Mouse (Mus musculus) layer of hippocampus, postnatal 25 days (tissue): ENCODE measurements around the gene Ostn. TPM values are rescaled to one million over a fixed set of nuclear protein-coding genes. Genes with fewer than 3 reads are reported as not detected.
"Not testable (repeated sequence)": the region's sequence is repeated elsewhere in the genome, so short reads cannot be mapped to it uniquely, and the experiment has no call there.

Source experiments
- DNase-seq, 2 experiments: peaks; one replicate each; pipeline ENCODE4 v3.0.0; 2022; ENCODE audit warnings: mixed read lengths in 2 of 2, low spot score in 1 of 2; ENCODE audit errors: extremely low spot score in 1 of 2
- total RNA-seq, 2 experiments: library from RNA; stranded (reverse); gene quantifications; 2 replicates each; pipeline ENCODE4 v1.2.3; 2021

The Ostn gene
- total RNA-seq, result not detected

DNA sequence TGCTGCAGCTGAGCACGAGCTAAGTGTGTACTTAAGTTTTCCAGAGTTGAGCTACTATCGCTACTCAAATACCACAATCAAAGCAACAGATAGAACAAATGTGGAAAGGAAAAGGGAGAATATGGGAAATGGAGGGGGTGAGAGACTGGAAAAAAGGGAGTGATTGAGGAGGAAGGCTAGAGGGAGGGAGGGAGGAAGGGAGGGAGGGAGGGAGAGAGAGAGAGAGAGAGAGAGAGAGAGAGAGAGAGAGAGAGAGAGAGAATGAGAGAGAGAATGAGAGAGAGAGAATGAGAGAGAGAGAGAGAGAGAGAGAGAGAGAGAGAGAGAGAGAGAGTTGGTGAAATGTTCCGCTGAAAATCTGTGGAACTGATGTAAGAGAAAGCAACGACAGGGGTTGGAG lies at the start of gene Ostn:
TSS of gene Ostn (plus strand) at position 301 of the 400 bp plus-strand sequence.
- not testable (repeated sequence) for DNase-seq

DNA sequence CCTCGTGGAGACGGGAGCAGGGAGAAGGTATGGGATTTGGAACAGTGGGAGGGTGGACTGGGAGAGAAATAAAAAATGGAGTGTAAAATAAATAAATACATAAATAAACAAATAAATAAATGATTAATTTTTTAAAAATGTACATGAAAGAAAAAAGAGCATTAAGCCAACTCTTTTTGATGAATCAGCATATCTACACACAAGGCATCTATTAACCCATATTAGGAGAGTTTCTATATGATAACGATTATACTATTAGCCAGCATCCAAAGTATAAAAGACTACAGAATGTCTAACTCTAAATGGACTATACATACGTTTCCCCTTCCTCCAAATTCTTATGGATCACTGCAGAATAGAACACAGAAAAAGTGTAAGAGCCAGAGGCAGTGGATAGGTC lies 38.5 kb upstream of the Ostn start:
- DNase-seq, result no peak

DNA sequence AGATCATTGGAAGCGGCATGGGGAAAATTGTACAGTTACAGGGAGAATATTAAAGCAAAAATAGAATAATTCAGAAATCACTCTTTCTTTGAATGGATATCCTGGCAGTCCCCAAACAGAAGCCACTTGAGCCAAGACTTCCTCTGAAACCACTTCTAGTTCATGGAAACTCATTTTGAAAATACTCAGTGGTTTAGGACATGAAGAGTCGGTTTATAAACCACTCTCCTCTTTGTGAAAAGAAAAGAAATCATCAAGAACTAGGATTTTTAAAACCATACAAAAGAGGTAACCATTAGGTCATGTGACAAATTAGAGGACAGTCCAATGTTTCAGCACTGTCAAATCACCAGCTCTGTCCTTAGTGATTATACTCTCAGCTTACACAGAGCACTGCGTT lies 19.9 kb upstream of the Ostn start:
- DNase-seq, result no peak

DNA sequence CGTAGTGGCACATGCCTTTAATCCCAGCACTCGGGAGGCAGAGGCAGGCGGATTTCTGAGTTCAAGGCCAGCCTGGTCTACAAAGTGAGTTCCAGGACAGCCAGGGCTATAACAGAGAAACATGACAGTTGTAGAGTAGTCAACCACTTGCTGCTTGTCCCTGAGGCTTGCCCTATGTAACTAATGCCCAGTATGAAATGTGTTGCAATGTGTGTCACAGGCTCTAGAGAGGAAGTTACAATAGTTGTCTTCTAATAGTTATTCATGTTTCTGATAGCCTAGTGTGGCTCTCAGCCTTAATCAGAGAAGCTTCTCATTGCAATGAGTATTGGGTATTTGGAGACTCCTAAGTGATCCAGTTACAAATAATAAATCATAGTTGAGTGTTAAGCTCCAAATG lies 10.8 kb upstream of the Ostn start:
- no peak for DNase-seq

DNA sequence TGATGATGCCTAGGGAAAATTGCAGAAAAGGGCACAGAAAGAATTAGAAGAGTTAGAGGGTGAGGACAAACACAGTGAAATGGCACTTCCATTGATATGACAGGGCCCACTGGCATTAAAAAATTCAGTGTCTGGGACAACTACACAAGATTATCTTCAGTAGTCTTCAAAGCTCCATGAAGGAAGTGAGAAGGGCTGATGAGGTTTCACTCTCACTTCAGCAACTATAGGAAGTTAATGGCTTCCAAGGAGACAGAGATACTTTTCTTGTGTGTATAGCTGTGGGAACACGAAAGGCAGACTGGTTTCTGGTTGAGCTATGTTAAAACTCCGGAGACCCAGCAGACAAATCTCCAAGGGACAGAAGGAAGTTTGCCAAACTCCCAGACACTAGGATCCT lies 10.4 kb upstream of the Ostn start:
- DNase-seq, result no peak

DNA sequence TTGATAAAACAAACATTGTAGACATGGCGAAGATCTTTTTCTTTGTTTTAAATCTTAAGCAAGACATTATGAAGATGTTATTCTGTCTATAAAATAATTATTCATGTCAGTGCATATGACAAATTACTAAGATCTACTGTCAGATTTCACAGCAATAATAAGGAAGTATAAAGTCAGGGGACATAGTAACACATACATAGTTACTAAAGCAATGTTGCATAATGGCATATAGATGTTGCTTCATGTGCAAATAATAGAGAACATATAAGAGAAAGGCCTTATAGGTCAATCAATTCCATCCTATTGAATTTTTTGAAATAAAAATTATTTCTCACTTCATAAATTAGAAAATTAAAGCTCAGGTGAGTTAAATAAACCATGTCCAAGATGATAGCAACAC lies 11.8 kb downstream of the Ostn start:
- DNase-seq, result no peak

DNA sequence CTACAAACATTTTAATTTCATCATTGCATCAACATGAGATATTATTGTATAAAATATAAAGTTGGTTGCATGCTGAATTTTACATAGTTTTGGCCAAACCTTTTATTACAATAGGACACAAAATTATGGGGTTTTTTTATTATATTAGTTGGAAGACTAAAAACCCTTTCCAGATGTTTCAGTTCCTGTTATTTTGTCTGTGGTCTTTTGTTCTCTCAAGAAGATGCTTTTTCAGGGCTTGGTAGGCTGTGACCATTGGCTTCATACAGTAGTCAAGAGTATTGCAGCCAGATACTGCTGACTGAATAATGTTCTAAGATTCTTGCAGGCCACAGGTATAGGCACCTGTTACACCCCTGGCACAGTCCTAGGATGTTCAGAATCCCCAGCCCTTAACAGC lies 14.8 kb downstream of the Ostn start:
- no peak for DNase-seq

DNA sequence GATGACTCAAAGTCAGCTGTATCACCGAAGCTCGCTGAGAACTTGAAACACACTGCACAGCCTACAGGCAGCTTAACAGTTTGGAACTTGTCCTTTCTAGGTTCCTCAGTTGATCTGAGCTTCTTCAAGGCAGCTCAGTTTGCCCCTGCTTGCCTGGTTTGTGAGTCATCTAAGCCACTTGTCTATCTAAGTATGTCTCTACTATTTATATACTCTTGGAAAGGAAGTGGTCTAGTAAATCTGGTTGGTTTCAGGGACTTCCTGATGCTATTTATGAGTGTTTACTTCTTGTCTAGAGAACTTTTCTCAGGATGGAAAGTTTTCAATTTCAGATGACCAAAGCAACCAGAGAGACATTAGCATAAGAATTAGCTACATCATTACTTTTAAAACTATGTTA lies 19.2 kb downstream of the Ostn start:
- no peak for DNase-seq

DNA sequence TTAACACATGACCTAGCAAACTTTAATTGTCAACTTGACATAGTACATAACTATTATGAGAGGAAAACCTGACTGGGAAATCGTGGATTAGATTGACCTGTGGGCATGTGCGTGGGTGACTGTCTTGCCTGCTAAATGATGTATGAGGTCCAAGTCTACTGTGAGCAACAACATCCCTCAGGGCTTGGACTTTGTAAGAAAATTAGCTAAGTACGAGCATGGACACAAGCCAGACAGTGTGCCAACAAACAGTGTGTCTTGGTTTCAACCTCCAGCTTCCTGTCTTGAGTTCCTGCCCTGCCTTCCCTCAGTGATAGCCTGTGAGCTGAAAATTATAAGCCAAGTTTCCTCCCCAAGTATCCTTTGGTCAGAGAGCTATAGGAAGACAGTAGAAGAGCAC lies 40.2 kb downstream of the Ostn start:
- DNase-seq, result no peak

DNA sequence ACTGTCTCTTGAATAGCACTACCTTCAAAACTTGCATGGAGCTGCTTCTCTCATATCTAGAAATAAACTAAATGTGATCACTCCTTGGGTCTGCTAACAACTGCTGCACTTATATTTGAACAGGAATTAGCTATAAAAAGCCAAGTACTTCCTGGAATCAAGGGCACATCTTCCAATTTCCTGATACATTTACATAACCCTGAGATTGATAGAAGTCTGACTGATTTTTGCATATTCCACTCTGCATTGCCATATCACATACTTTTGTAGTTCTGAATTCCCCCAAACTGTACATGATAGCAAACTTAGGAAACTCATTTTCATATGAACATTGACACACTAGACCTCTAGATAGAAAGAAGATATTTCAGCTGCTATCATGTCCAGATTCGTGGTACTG lies 41.1 kb downstream of the Ostn start:
- no peak for DNase-seq

DNA sequence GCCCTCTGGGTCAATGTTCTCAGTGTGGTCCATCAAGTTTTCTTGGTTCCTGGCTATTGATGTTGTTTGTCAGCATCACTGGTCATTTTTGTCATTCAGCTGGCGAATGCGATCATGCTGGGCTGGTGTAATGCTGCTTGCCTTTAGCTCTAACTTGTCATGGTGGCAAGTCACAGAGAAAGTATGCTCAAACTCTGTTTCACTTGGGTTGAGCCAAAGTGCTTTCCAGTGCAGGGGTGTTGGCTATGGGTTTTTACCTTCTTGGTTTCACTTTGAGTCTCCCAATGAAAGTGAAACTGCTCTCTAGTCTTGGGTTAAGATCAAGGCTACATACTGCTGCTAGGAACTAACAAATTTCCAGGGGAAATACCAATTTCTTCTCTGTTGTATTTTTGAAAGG lies 41.9 kb downstream of the Ostn start:
- DNase-seq, result no peak

DNA sequence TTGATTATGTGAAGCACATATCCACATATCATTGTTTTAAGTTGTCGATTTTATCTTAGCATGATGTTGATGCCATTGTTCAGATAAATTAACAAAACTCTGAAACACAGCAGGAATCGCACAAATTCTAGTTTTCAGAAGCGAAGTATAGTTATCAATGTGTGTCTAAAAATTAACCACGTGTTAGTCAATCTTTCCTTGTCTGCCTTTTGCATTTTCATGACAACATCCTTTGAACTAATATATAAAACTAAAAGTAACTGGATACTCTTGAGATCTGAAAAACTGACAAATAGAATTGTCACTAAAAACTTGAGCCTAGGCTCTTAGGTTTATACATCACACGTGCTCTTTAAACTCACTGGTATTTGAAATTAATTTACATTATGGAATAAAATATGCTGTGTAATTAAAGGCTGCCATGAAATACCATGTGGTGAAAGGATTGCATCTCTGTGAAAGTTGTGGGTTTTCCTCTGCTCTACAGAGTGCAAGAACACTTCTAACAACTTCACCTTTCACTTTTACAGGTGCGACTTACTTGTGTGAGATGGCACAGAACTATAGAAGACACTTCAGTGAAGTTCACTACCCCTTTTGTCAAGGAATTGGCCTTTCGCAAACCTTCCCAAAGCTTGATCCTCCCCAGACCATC lies 42.7 kb downstream of the Ostn start:
- no peak for DNase-seq

DNA sequence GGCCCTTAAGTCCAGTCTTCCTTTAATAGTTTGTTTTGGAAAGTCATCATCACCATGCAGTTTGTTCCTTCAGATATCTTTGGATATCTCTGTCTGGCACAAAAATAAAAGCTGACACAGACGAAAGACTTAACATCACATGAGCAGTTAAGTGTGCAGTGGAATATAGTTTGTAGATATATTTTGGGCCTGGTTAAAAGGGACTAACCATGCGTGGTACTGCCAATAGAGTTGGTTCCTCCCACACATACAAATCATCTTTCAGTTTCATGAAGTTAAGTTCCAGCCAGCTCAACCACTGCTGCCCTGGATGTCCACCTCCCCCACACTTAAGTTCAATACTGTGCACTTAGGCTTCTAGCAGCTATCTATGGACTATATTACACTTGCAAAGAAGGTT lies 47.2 kb downstream of the Ostn start:
- no peak for DNase-seq

DNA sequence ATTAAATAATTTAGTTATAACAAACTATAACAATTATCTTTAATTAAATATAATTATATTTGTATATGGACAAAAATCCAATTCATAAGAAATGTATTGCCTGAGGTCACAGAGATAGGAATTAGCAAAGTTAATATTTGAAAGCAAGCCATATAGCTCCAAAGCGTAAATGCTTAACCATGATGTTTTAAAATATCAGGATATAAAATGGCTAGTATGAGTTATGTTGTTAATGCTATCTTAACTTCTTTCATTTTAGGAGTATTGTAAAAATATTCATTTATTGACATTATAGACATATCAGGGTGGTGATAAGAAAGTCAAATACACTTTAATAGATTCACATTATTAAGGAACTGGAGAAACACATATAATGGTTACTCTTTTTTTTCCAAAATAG lies 52.8 kb downstream of the Ostn start:
- no peak for DNase-seq

DNA sequence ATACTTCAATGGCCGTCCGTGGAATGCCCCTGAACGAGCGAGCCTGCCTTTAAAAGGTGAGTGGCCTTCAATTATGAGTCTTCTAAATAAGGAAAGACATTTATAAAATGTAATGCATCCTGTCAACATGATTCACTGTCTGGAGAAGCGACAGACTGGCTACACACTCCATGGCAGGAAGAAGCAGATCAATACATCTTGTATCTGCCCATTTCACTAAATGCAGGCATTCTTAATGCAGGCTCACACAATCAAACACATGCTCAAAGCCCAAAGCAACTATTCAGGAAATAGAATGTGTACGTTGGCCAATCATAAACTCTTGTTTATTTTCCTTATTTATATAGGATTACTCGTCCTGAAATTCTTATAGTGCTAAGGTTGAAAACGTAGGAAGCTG lies 62.9 kb downstream of the Ostn start, which contains the start of gene Uts2b:
TSS of gene Uts2b (minus strand) at position 49 of the 400 bp plus-strand sequence.
- DNase-seq, result no peak

DNA sequence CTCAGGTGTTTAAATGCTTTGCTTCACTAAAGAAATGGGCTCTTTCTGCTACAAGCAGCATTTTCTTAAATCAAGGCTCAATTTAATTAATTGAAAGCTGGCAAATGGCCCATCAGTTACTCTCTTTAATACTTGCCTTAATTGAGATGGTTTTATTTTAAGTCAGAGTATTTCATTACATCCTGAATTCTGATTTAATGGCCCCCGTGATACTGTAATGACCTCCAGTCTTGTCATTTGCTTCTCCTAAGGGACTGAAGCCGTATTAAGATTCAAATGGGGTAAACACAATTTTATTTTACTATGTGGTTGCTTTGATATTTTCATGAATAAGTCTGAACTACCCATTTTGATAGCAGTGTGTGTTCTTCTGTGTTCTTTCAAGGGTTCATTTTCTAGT lies 63.4 kb downstream of the Ostn start:
- no peak for DNase-seq

DNA sequence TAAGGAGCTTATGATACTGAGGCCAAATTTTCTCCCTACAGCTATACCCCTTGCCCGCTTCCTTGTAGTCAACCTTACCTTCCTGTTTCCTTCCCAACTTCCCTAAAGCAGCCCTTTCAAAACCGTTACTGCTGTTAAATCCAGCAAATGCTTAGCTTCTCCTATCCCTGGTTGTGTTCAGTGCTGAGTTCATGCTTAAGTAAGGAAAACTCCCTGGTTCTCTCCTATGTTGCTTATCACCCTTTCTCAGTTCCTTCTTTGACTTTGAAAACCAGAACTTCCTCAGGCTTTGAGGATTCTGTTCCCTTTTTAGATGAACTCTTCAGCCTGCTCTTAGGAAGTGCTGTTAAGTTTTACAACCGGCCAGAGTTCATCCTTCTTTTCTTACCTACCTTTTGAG lies 66.8 kb downstream of the Ostn start:
- DNase-seq, result no peak

DNA sequence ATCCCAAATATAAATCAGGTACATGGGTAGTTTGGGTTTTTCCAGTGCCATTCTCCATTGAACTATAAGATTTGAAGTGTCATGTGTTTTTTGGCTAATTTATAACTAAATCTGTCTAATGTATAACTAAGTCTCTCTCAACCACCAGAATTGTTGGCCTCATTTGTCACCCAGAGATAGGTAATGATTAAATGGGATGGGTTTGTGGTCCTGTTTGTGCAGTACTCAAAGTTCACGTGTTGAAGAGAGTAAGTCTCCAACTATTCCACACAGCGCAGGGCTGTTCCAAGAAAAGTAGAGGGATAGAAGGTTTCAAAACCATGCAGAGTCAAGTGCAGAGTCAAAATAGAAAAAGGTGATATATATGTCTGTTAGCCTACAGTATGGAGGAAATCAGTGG lies 68.0 kb downstream of the Ostn start:
- no peak for DNase-seq

DNA sequence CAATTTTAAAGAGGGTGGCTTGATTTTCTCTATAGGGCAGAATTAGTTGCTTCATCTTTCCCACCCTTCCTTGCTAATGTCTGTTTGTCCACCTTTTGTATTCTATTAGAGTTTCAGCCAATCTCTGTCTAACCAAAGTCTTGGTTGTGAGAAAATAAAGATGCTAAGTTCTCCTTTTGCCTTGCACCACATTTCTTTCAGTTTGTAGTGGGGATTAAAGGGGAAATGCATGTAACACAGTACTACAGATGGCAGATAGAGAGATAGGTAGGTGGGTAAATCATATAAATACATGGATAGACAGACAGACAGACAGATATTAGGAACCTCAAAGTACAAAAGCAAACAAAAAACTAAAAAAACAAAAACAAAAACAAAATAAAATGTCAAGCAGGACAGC lies 69.3 kb downstream of the Ostn start:
- no peak for DNase-seq

DNA sequence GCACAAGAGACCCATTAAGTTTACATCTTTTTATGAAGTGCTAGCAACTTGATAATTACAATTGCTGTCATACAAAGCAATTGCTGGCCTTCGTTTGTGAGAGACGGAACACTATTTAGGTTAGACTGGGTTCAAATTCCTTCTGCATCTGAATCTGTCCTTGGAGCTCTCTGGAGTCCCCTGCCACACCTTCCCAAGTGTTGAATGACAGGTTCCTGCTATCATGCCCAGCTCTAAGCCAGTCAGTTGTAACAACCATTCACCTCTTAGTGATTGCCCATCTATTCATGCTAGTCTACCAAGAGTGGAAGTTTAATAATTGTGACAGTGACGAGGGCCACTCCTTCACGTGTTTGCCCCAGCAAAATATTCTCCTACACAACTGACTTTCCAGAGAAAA lies 74.9 kb downstream of the Ostn start:
- DNase-seq, result no peak

DNA sequence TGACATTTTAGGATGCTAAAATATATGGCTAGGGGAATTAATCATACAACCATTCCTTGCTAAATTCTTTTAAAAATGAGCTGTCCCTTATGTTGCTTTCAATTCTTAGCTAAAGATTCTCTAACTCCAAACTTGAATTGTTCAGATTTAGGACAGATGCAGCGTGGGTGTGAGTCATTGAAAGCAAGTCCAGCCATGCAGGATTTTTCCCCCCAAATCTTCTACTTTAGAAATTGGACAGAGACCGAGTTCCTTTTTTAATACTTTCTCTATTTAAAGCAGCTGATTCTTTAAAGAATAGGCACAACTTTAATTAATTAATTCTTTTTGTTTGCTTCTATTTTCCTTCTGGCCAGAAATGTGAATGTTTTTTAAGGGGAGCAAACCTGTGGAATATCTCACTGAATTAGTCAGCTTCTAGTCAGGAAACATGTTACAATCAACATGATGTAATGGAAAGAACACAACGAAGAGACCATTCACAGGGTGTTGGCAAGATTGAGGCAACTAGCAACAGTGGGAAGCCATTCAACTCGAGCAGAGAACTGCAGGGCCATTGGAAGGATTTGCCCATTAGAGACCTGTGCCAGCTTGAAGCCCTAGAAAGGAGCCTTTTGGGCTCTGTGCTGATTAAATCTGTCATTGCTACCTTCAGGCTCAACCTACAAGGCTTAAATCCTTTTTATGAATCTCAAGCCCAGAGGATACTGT lies 77.8 kb downstream of the Ostn start:
- DNase-seq, result no peak

DNA sequence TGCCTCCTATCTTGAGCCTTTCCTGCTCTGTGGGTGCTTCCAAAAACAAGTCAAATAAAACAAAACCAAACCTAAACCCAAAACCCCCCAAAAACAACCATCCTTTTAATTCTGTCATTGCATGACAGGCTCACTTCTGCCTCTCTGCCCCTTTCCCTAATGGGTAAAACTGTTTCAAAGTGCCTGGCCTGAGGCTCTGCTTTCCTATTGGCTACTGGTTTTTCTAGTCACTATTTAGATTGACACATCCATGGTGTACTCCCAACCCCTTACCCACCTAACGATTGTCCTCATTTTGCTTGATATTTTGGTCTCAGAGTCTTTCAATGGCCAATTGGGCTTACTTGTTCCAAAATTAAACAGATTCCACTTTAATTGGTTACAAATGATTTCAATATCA lies 78.4 kb downstream of the Ostn start:
- DNase-seq, result no peak
